Mouse (Mus musculus) embryonic facial prominence, embryonic 11.5 days (tissue): ENCODE results near the gene Msi2. TPM values are rescaled to one million over a fixed set of nuclear protein-coding genes. Genes with fewer than 3 reads are reported as not detected.

Source experiments
- ATAC-seq: fragments of 200-750 bp; cut with Nextera tagmentation; replicated peaks from 2 replicates; pipeline ENCODE4 v1.8.0; 2017; ENCODE audit warnings: low read depth; ENCODE audit not compliant: insufficient number of reproducible peaks, low FRiP score, low TSS enrichment
- DNase-seq: peaks from one replicate; pipeline ENCODE4 v3.0.0-alpha.2; 2015; ENCODE audit warnings: low spot score
- H3K27ac ChIP-seq: fragments of 300-500 bp; sonication (generic); replicated peaks from 2 replicates; pipeline ENCODE4 v1.5.1; 2014; ENCODE audit warnings: mild to moderate bottlenecking, low read depth, low read length, control low read depth
- H3K27me3 ChIP-seq: fragments of 300-500 bp; sonication (generic); 2 replicates; pipeline ENCODE4 v1.6.1; 2014; ENCODE audit warnings: mild to moderate bottlenecking, low read length, moderate library complexity, mixed read lengths; ENCODE audit not compliant: control insufficient read depth, insufficient read depth
- H3K36me3 ChIP-seq: fragments of 300-500 bp; sonication (generic); replicated peaks from 2 replicates; pipeline ENCODE4 v1.6.1; 2014; ENCODE audit warnings: low read depth, mild to moderate bottlenecking, low read length, moderate library complexity, mixed read lengths; ENCODE audit not compliant: control insufficient read depth, insufficient read depth
- H3K4me1 ChIP-seq: fragments of 300-500 bp; sonication (generic); 2 replicates; pipeline ENCODE4 v1.6.1; 2014; ENCODE audit warnings: low read length, mixed read lengths; ENCODE audit not compliant: control insufficient read depth, insufficient read depth
- H3K4me2 ChIP-seq: fragments of 300-500 bp; sonication (generic); 2 replicates; pipeline ENCODE4 v1.6.1; 2014; ENCODE audit warnings: low read depth, mild to moderate bottlenecking, control low read depth, low read length, moderate library complexity
- H3K4me3 ChIP-seq: fragments of 300-500 bp; sonication (generic); 2 replicates; pipeline ENCODE4 v1.5.1; 2014; ENCODE audit warnings: low read depth, low read length, control low read depth
- H3K9ac ChIP-seq: fragments of 300-500 bp; sonication (generic); replicated peaks from 2 replicates; pipeline ENCODE4 v1.6.1; 2014; ENCODE audit warnings: mild to moderate bottlenecking, control low read depth, low read length
- H3K9me3 ChIP-seq: fragments of 300-500 bp; sonication (generic); replicated peaks from 2 replicates; pipeline ENCODE4 v1.6.1; 2016; ENCODE audit warnings: mild to moderate bottlenecking, low read length, inconsistent platforms, mixed read lengths; ENCODE audit not compliant: control insufficient read depth
- WGBS: fragments of 180-500 bp; shearing (Covaris S2); extraction: QIAGEN DNeasy Blood & Tissue Kit; methylation state at CpG from one replicate; pipeline ENCODE4 v1.1.7; 2014; 5-methylcytosine and 5-hydroxymethylcytosine counted together
- polyA plus RNA-seq: library from polyadenylated mRNA; unstranded; fragments of >200 nt; fragmentation: Nextera tagmentation; extraction: Ambion mirVana; gene quantifications from 2 replicates; pipeline ENCODE4 v1.2.1, GENCODE M21; 2014

Gene Msi2
- polyA plus RNA-seq, 1 experiment from 2014 or later: 13.4 TPM

GRCm38 (mm10) chr11:88429680-88430079, 288.6 kb downstream of the Msi2 start:
- Histone ChIP-seq H3K36me3 (no peaks in the 10 kb centered on the region), H3K9ac (no peak overlapping the region), H3K4me3 (no peak overlapping the region), H3K4me1 (no peaks in the 10 kb centered on the region; the same call in 1 of the 2 replicates), H3K27ac (no peak overlapping the region), H3K27me3 (no peaks in the 10 kb centered on the region), H3K4me2 (no peak overlapping the region), H3K9me3 (no peaks in the 10 kb centered on the region)
- ATAC-seq (no peak), DNase-seq (no peak)
- WGBS: 93% methylated on average over 6 of the region's 6 CpGs

GRCm38 (mm10) chr11:88425631-88426101, 292.6 kb downstream of the Msi2 start:
- Histone ChIP-seq H3K27me3 (no peaks in the 10 kb centered on the region), H3K9me3 (no peaks in the 10 kb centered on the region), H3K4me3 (no peak overlapping the region), H3K4me2 (no peak overlapping the region), H3K9ac (no peak overlapping the region; the same call in 1 of the 2 replicates), H3K36me3 (no peaks in the 10 kb centered on the region), H3K4me1 (no peaks in the 10 kb centered on the region; the same call in 1 of the 2 replicates), H3K27ac (no peak overlapping the region)
- 44% methylated on average over 9 of the region's 9 CpGs for WGBS
- ATAC-seq: no peak; the same call in 1 of the 2 replicates
- DNase-seq: peak; percentile 55

GRCm38 (mm10) chr11:88424034-88424767, 294.1 kb downstream of the Msi2 start:
- H3K9ac ChIP-seq: no peak overlapping the region
- H3K36me3 ChIP-seq: no peaks in the 10 kb centered on the region
- no peaks in the 10 kb centered on the region for H3K27me3 ChIP-seq
- 78% methylated on average over 20 of the region's 20 CpGs for WGBS
- H3K4me3 ChIP-seq: no peak overlapping the region
- no peak for ATAC-seq
- no peak for DNase-seq
- H3K4me2 ChIP-seq: no peak overlapping the region
- no peaks in the 10 kb centered on the region for H3K9me3 ChIP-seq
- no peak overlapping the region for H3K27ac ChIP-seq
- no peaks in the 10 kb centered on the region; the same call in none of the 2 replicates for H3K4me1 ChIP-seq

GRCm38 (mm10) chr11:88421057-88421578, 297.2 kb downstream of the Msi2 start:
- Histone ChIP-seq H3K27me3 (no peaks in the 10 kb centered on the region), H3K4me2 (no peak overlapping the region), H3K4me3 (no peak overlapping the region), H3K4me1 (no peaks in the 10 kb centered on the region; the same call in none of the 2 replicates), H3K36me3 (no peaks in the 10 kb centered on the region), H3K27ac (no peak overlapping the region), H3K9me3 (no peaks in the 10 kb centered on the region), H3K9ac (no peak overlapping the region)
- DNase-seq: no peak
- 66% methylated on average over 9 of the region's 9 CpGs for WGBS
- no peak for ATAC-seq

DNA sequence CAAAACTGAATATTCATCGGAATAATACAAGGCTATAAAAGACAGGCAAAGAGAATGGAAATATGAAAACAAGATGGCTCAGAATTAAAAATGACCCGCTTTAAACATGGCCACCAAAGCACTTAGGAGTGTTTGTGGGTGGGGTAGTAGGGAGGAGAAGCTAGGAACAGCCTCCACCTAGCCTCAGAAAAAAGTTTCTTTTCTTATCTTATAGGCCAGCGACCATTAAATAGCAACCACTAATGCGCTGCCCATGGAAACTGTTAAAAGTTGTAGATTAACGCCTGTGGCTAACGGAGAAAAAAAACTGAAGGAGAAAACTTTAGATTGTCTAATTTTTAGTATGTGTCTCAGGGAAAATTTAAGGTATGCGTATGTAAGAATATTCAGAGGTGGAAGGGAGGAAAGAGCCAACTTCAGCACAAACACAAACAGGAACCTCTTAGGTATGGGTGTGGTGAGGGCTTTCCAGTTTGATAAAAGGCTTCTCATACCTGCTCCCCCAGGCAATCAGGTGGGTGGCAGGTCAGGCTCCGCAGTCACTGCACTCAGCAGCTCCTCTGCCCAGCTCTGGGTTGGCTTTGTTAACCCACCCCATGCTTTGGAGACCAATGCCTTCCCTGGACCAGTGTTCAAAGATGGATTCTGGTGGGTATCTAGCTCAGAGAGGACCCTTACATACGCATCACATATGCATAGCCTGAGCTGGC, 298.5 kb downstream of the Msi2 start:
- Histone ChIP-seq H3K27me3 (no peaks in the 10 kb centered on the region), H3K4me3 (no peak overlapping the region), H3K4me2 (no peak overlapping the region), H3K9me3 (no peaks in the 10 kb centered on the region), H3K27ac (no peak overlapping the region), H3K36me3 (no peaks in the 10 kb centered on the region), H3K9ac (no peak overlapping the region), H3K4me1 (no peaks in the 10 kb centered on the region; the same call in none of the 2 replicates)
- DNase-seq (no peak), ATAC-seq (no peak)
- WGBS: 90% methylated on average over 9 of the region's 9 CpGs

DNA sequence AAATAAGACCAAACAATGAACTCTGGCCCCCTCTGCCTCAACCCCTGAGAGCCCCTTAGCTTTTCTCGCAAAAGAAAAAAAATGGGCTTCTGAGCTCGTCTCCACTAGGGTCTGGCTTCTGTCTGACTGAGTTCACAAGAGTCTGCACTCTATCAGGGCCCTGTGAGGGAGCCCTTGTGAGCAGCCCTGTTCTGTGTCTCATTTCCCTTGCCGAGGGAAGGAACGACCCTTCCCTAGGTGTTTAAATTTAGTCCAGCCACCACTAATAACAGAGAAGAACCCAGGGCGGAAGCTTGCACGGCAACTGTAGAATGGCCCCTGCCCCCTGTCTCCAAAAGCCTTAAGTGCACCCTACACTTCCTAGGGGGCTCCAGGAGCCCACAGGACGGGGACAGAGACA, 299.2 kb downstream of the Msi2 start:
- Histone ChIP-seq H3K4me2 (no peak overlapping the region), H3K4me3 (no peak overlapping the region), H3K36me3 (no peaks in the 10 kb centered on the region), H3K4me1 (no peaks in the 10 kb centered on the region; the same call in none of the 2 replicates), H3K27me3 (no peaks in the 10 kb centered on the region), H3K27ac (0 out of 2 replicates have a peak overlapping the region, but pooled peaks have one; percentile 6), H3K9me3 (no peaks in the 10 kb centered on the region), H3K9ac (no peak overlapping the region)
- 44% methylated on average over 7 of the region's 7 CpGs for WGBS
- DNase-seq (peak; percentile 56), ATAC-seq (no peak)

- H3K4me1 ChIP-seq: no peaks in the 10 kb centered on the region; the same call in 1 of the 2 replicates
- no peak overlapping the region for H3K4me3 ChIP-seq
- ATAC-seq: no peak
- no peak overlapping the region; the same call in 1 of the 2 replicates for H3K27ac ChIP-seq
- no peaks in the 10 kb centered on the region for H3K9me3 ChIP-seq
- 47% methylated on average over 18 of the region's 18 CpGs for WGBS
- H3K36me3 ChIP-seq: no peaks in the 10 kb centered on the region
- DNase-seq: no peak
- H3K27me3 ChIP-seq: no peaks in the 10 kb centered on the region
- no peak overlapping the region for H3K9ac ChIP-seq
- H3K4me2 ChIP-seq: no peak overlapping the region
Measured at GRCm38 (mm10) chr11:88414157-88414870, 304.0 kb downstream of the Msi2 start.
